Mouse (Mus musculus): ENCODE measurements around the gene Rgs3. TPM values are rescaled to one million over a fixed set of nuclear protein-coding genes. Genes with fewer than 3 reads are reported as not detected.

The Rgs3 gene
- polyA plus RNA-seq, 1 experiment from 2014 or later: 30.1 TPM

GRCm38 (mm10) chr4:62699191-62699812, 139.7 kb downstream of the Rgs3 start:
- peak overlapping the region; percentile 32; the same call in 1 of the 2 replicates for H3K4me2 ChIP-seq (ENCODE audit: low read depth, low read length)
- H3K4me3 ChIP-seq (ENCODE audit: low read depth, low read length): peak overlapping the region; percentile 8; the same call in 1 of the 2 replicates
- H3K9me3 ChIP-seq (ENCODE audit: control insufficient read depth, low read length): no peaks in the 10 kb centered on the region
- H3K4me1 ChIP-seq (ENCODE audit: control insufficient read depth, insufficient read depth, low read length): peaks cover 27% of the 10 kb centered on the region; the same call in 1 of the 2 replicates
- peaks cover 15% of the 10 kb centered on the region; the same call in 1 of the 2 replicates for H3K36me3 ChIP-seq (ENCODE audit: control insufficient read depth, insufficient read depth, low read length)
- H3K27ac ChIP-seq (ENCODE audit: low read depth, low read length): no peak overlapping the region; the same call in 1 of the 2 replicates
- H3K9ac ChIP-seq (replicated peaks; ENCODE audit: low read depth, low read length): peak overlapping the region; percentile 34; the same call in 1 of the 2 replicates
- H3K27me3 ChIP-seq (ENCODE audit: control insufficient read depth, insufficient read depth, low read length): no peaks in the 10 kb centered on the region
- 2% methylated on average over 10 of the region's 10 CpGs for whole genome bisulfite sequencing
- ATAC-seq (ENCODE audit: low read depth): peak; percentile 81

DNA sequence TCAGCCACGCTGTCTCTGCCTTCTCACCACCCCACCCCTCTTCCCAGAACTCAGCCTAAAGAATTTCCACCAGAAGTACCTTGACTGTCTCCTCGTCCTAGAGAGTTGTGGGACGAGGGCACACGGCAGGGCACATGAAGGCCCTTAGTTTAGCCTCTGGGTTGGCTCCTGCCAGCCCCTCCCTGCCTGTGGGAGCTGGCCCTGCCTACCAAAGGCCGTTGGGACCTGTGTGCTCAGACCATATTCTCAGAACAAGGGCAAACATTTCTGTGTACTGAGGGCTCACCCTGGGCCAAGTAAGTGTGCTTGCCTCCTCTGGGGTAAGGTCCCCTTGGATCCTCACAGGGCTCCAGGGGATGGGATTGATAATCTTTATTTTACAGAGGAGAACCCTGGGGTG, 140.8 kb downstream of the Rgs3 start:
- no peak overlapping the region for H3K27ac ChIP-seq (ENCODE audit: low read depth, low read length)
- H3K4me2 ChIP-seq (ENCODE audit: low read depth, low read length): peak overlapping the region; percentile 32; the same call in 1 of the 2 replicates
- H3K4me3 ChIP-seq (ENCODE audit: low read depth, low read length): no peak overlapping the region; the same call in 1 of the 2 replicates
- H3K27me3 ChIP-seq (ENCODE audit: control insufficient read depth, insufficient read depth, low read length): no peaks in the 10 kb centered on the region
- no peaks in the 10 kb centered on the region for H3K9me3 ChIP-seq (ENCODE audit: control insufficient read depth, low read length)
- H3K9ac ChIP-seq (replicated peaks; ENCODE audit: low read depth, low read length): no peak overlapping the region
- H3K4me1 ChIP-seq (ENCODE audit: control insufficient read depth, insufficient read depth, low read length): peaks cover 17% of the 10 kb centered on the region; the same call in 1 of the 2 replicates
- 81% methylated on average over 5 of the region's 5 CpGs for WGBS
- H3K36me3 ChIP-seq (ENCODE audit: control insufficient read depth, insufficient read depth, low read length): peaks cover 15% of the 10 kb centered on the region; the same call in 1 of the 2 replicates
- no peak for ATAC-seq (ENCODE audit: low read depth)

- no peak overlapping the region for H3K4me3 ChIP-seq (ENCODE audit: low read depth, low read length)
- no peaks in the 10 kb centered on the region for H3K9me3 ChIP-seq (ENCODE audit: control insufficient read depth, low read length)
- H3K4me2 ChIP-seq (ENCODE audit: low read depth, low read length): no peak overlapping the region
- H3K36me3 ChIP-seq (ENCODE audit: control insufficient read depth, insufficient read depth, low read length): peaks cover 15% of the 10 kb centered on the region; the same call in 1 of the 2 replicates
- no peak overlapping the region for H3K9ac ChIP-seq (replicated peaks; ENCODE audit: low read depth, low read length)
- no peak for ATAC-seq (ENCODE audit: low read depth)
- no peaks in the 10 kb centered on the region for H3K27me3 ChIP-seq (ENCODE audit: control insufficient read depth, insufficient read depth, low read length)
- H3K27ac ChIP-seq (ENCODE audit: low read depth, low read length): no peak overlapping the region
- WGBS: 85% methylated on average over 9 of the region's 9 CpGs
- H3K4me1 ChIP-seq (ENCODE audit: control insufficient read depth, insufficient read depth, low read length): peaks cover 14% of the 10 kb centered on the region; the same call in 1 of the 2 replicates
Measured at GRCm38 (mm10) chr4:62703151-62703550, 143.5 kb downstream of the Rgs3 start.

GRCm38 (mm10) chr4:62704204-62704603, 144.6 kb downstream of the Rgs3 start:
- no peak for ATAC-seq (ENCODE audit: low read depth)
- H3K4me2 ChIP-seq (ENCODE audit: low read depth, low read length): no peak overlapping the region
- no peak overlapping the region for H3K9ac ChIP-seq (replicated peaks; ENCODE audit: low read depth, low read length)
- H3K4me1 ChIP-seq (ENCODE audit: control insufficient read depth, insufficient read depth, low read length): peaks cover 11% of the 10 kb centered on the region; the same call in 1 of the 2 replicates
- no peaks in the 10 kb centered on the region for H3K27me3 ChIP-seq (ENCODE audit: control insufficient read depth, insufficient read depth, low read length)
- 93% methylated on average over 13 of the region's 13 CpGs for WGBS
- H3K4me3 ChIP-seq (ENCODE audit: low read depth, low read length): no peak overlapping the region
- H3K27ac ChIP-seq (ENCODE audit: low read depth, low read length): no peak overlapping the region
- no peaks in the 10 kb centered on the region for H3K9me3 ChIP-seq (ENCODE audit: control insufficient read depth, low read length)
- H3K36me3 ChIP-seq (ENCODE audit: control insufficient read depth, insufficient read depth, low read length): peaks cover 15% of the 10 kb centered on the region; the same call in 1 of the 2 replicates

GRCm38 (mm10) chr4:62705013-62705412, 145.4 kb downstream of the Rgs3 start:
- no peak overlapping the region for H3K4me3 ChIP-seq (ENCODE audit: low read depth, low read length)
- H3K27me3 ChIP-seq (ENCODE audit: control insufficient read depth, insufficient read depth, low read length): no peaks in the 10 kb centered on the region
- no peak overlapping the region for H3K9ac ChIP-seq (replicated peaks; ENCODE audit: low read depth, low read length)
- H3K4me2 ChIP-seq (ENCODE audit: low read depth, low read length): no peak overlapping the region
- no peak overlapping the region for H3K27ac ChIP-seq (ENCODE audit: low read depth, low read length)
- 65% methylated on average over 10 of the region's 10 CpGs for WGBS
- peaks cover 15% of the 10 kb centered on the region; the same call in 1 of the 2 replicates for H3K36me3 ChIP-seq (ENCODE audit: control insufficient read depth, insufficient read depth, low read length)
- ATAC-seq (ENCODE audit: low read depth): no peak
- H3K4me1 ChIP-seq (ENCODE audit: control insufficient read depth, insufficient read depth, low read length): peaks cover 3% of the 10 kb centered on the region; the same call in 1 of the 2 replicates
- no peaks in the 10 kb centered on the region for H3K9me3 ChIP-seq (ENCODE audit: control insufficient read depth, low read length)

GRCm38 (mm10) chr4:62705749-62706148, 146.1 kb downstream of the Rgs3 start:
- H3K36me3 ChIP-seq (ENCODE audit: control insufficient read depth, insufficient read depth, low read length): peaks cover 15% of the 10 kb centered on the region; the same call in 1 of the 2 replicates
- WGBS: 58% methylated on average over 3 of the region's 3 CpGs
- no peaks in the 10 kb centered on the region for H3K9me3 ChIP-seq (ENCODE audit: control insufficient read depth, low read length)
- H3K4me2 ChIP-seq (ENCODE audit: low read depth, low read length): no peak overlapping the region
- ATAC-seq (ENCODE audit: low read depth): no peak
- H3K4me3 ChIP-seq (ENCODE audit: low read depth, low read length): no peak overlapping the region
- H3K27me3 ChIP-seq (ENCODE audit: control insufficient read depth, insufficient read depth, low read length): no peaks in the 10 kb centered on the region
- H3K27ac ChIP-seq (ENCODE audit: low read depth, low read length): no peak overlapping the region
- H3K4me1 ChIP-seq (ENCODE audit: control insufficient read depth, insufficient read depth, low read length): no peaks in the 10 kb centered on the region
- no peak overlapping the region for H3K9ac ChIP-seq (replicated peaks; ENCODE audit: low read depth, low read length)

DNA sequence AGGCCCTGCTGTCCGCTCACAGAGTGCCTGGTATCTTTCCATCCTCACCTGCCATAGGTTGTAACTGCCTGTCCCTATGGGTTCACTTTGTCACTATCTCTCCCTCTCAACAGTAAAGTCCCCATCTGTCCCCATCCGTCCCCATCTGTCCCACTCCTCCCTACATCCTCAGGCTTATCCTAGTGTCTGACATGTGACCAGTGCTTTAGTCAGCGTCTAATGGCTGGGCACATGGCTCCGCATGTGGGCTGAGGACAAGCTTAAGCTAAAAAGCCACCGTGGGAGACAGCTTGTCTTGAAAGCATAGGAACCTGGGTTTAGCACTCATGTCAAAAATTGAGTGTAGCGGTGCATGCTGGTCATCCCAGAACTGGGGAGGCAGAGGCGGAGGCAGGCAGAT, 148.4 kb downstream of the Rgs3 start:
- 65% methylated on average over 7 of the region's 7 CpGs for WGBS
- Histone ChIP-seq H3K27ac (ENCODE audit: low read depth, low read length) (no peak overlapping the region), H3K4me3 (ENCODE audit: low read depth, low read length) (no peak overlapping the region), H3K27me3 (ENCODE audit: control insufficient read depth, insufficient read depth, low read length) (no peaks in the 10 kb centered on the region), H3K36me3 (ENCODE audit: control insufficient read depth, insufficient read depth, low read length) (0 out of 2 replicates have a peak, but pooled peaks cover 10% of the 10 kb centered on the region), H3K9ac (replicated peaks; ENCODE audit: low read depth, low read length) (no peak overlapping the region), H3K9me3 (ENCODE audit: control insufficient read depth, low read length) (no peaks in the 10 kb centered on the region), H3K4me2 (ENCODE audit: low read depth, low read length) (no peak overlapping the region), H3K4me1 (ENCODE audit: control insufficient read depth, insufficient read depth, low read length) (no peaks in the 10 kb centered on the region)
- peak; percentile 17; the same call in 1 of the 2 replicates for ATAC-seq (ENCODE audit: low read depth)

DNA sequence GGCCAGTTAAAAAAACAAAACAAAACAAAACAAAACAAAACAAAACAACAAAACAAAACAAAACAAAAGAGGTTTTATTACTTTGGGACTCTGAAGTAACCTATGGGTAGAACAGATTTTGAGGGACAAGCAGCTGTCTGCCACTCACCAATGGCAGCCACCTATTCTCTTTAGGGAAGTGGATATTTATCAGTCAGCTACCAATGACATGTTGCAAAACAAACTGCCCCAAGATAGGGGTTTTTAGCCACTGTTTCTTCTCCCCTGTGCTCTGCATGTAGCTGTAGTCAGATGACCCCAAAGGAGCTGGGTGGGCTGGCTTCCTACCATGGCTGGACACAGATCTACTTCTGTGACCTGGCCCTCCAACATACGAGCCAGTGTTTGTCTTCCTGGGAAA, 149.3 kb downstream of the Rgs3 start:
- 82% methylated on average over 1 of the region's 1 CpGs for WGBS
- Histone ChIP-seq H3K36me3 (ENCODE audit: control insufficient read depth, insufficient read depth, low read length) (0 out of 2 replicates have a peak, but pooled peaks cover 3% of the 10 kb centered on the region), H3K9me3 (ENCODE audit: control insufficient read depth, low read length) (no peaks in the 10 kb centered on the region), H3K9ac (replicated peaks; ENCODE audit: low read depth, low read length) (no peak overlapping the region), H3K4me1 (ENCODE audit: control insufficient read depth, insufficient read depth, low read length) (no peaks in the 10 kb centered on the region), H3K4me2 (ENCODE audit: low read depth, low read length) (no peak overlapping the region), H3K27ac (ENCODE audit: low read depth, low read length) (no peak overlapping the region), H3K4me3 (ENCODE audit: low read depth, low read length) (no peak overlapping the region), H3K27me3 (ENCODE audit: control insufficient read depth, insufficient read depth, low read length) (no peaks in the 10 kb centered on the region)
- no peak for ATAC-seq (ENCODE audit: low read depth)

- Histone ChIP-seq H3K27me3 (ENCODE audit: control insufficient read depth, insufficient read depth, low read length) (no peaks in the 10 kb centered on the region), H3K4me1 (ENCODE audit: control insufficient read depth, insufficient read depth, low read length) (no peaks in the 10 kb centered on the region), H3K9ac (replicated peaks; ENCODE audit: low read depth, low read length) (no peak overlapping the region), H3K4me2 (ENCODE audit: low read depth, low read length) (no peak overlapping the region), H3K27ac (ENCODE audit: low read depth, low read length) (no peak overlapping the region), H3K9me3 (ENCODE audit: control insufficient read depth, low read length) (no peaks in the 10 kb centered on the region), H3K4me3 (ENCODE audit: low read depth, low read length) (no peak overlapping the region), H3K36me3 (ENCODE audit: control insufficient read depth, insufficient read depth, low read length) (no peaks in the 10 kb centered on the region)
- 89% methylated on average over 5 of the region's 5 CpGs for WGBS
- no peak for ATAC-seq (ENCODE audit: low read depth)
Measured at GRCm38 (mm10) chr4:62709448-62709847, 149.8 kb downstream of the Rgs3 start.

Measured in neural tube, embryonic 14.5 days (tissue).